Mouse (Mus musculus): ENCODE measurements around the gene Vmn1r43. TPM values are rescaled to one million over a fixed set of nuclear protein-coding genes. Genes with fewer than 3 reads are reported as not detected.

The Vmn1r43 gene
- 0.05 TPM for polyA plus RNA-seq (2017; shearing (Covaris generic))

GRCm38 (mm10) chr6:89876313-89876712, at the start of gene Vmn1r43, which contains the start of gene Vmn1r42:
TSS of gene Vmn1r43 (minus strand) at chr6:89876413.
TSS of gene Vmn1r42 (minus strand) at chr6:89876413.

GRCm38 (mm10) chr6:89883360-89883759, 7.1 kb upstream of the Vmn1r43 start, which contains the start of gene Vmn1r44:
TSS of gene Vmn1r44 (plus strand) at chr6:89883660.

Other genes starting within 250 kb of the Vmn1r43 start
- 3.2 TPM for gene Txnrd3, start 232.4 kb downstream of the Vmn1r43 start, polyA plus RNA-seq (2017; shearing (Covaris generic))
- gene Vmn1r40, start 168.9 kb downstream of the Vmn1r43 start, polyA plus RNA-seq (2017; shearing (Covaris generic)), result not detected
- gene Vmn1r41, start 135.6 kb downstream of the Vmn1r43 start, polyA plus RNA-seq (2017; shearing (Covaris generic)), result not detected
- gene Vmn1r42, start within 50 bp of the Vmn1r43 start, polyA plus RNA-seq (2017; shearing (Covaris generic)), result not detected
- gene Vmn1r44, start 7.2 kb upstream of the Vmn1r43 start, polyA plus RNA-seq (2017; shearing (Covaris generic)), result not detected
- not detected for gene Vmn1r45, start 64.2 kb upstream of the Vmn1r43 start, polyA plus RNA-seq (2017; shearing (Covaris generic))
- gene Vmn1r46, start 92.9 kb upstream of the Vmn1r43 start, polyA plus RNA-seq (2017; shearing (Covaris generic)), result 0.02 TPM
- gene Vmn1r47, start 139.7 kb upstream of the Vmn1r43 start, polyA plus RNA-seq (2017; shearing (Covaris generic)), result not detected
- not detected for gene Vmn1r48, start 160.4 kb upstream of the Vmn1r43 start, polyA plus RNA-seq (2017; shearing (Covaris generic))
- not detected for gene Vmn1r49, start 202.1 kb upstream of the Vmn1r43 start, polyA plus RNA-seq (2017; shearing (Covaris generic))
- gene Vmn1r50, start 225.0 kb upstream of the Vmn1r43 start, polyA plus RNA-seq (2017; shearing (Covaris generic)), result not detected
- not detected for gene Vmn1r51, start 246.2 kb upstream of the Vmn1r43 start, polyA plus RNA-seq (2017; shearing (Covaris generic))

Data from effector memory CD4-positive, alpha-beta T cell, adult 5 months (primary cell).